Mouse (Mus musculus): ENCODE results near the gene Ogdh.
"Not testable (repeated sequence)": the region's sequence is repeated elsewhere in the genome, so short reads cannot be mapped to it uniquely, and the experiment has no call there.

Ogdh gene

GRCm38 (mm10) chr11:6291401-6292115 lies at the start of gene Ogdh:
Ogdh (plus strand) TSS chr11:6291633.
- peak; percentile 99 for DNase-seq (ENCODE audit: low spot score)

- DNase-seq (ENCODE audit: low spot score), result no peak
Observed at GRCm38 (mm10) chr11:6244707-6245106, 46.7 kb upstream of the Ogdh start.

DNA sequence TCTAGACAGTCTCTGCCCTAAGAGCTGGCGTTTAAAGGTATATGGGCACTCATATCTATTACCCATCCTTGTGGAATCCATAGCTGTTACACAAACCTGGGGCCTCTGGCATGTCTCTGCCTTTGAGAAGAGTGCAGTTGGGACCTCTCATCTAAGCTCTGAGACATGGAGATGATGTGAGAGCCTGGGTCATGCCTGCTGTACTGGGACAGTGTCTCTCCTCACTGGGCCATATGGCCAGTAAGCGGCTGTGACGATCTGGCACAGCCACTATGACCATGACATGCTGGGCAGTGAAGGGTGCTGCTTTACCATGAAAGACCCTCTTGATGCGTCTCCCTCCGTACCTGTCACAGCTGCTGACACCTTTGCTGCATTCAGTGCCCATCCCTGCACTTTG lies 39.2 kb upstream of the Ogdh start:
- no peak for DNase-seq (ENCODE audit: low spot score)

DNA sequence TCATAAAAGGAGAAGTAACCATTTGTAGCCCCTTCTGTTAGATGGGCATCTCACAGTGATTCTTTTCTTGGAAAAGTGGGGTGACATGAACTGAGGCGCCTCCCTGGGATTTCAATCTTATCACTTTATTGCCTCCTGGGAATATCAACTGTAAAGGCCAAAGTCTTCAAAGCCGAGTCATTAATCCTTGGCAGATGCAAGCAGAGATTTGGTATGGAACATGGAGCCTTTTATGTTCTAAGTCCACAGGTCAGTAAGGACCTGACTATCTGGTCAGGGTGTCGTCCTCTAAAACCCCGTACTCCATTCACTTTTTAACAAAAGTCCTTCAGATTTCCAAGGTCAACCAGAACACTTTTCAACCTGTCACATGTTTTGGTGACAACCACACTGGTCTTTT lies 38.6 kb upstream of the Ogdh start:
- DNase-seq (ENCODE audit: low spot score), result no peak

- DNase-seq (ENCODE audit: low spot score), result not testable (repeated sequence)
Observed at GRCm38 (mm10) chr11:6254602-6255001, 36.8 kb upstream of the Ogdh start.

DNA sequence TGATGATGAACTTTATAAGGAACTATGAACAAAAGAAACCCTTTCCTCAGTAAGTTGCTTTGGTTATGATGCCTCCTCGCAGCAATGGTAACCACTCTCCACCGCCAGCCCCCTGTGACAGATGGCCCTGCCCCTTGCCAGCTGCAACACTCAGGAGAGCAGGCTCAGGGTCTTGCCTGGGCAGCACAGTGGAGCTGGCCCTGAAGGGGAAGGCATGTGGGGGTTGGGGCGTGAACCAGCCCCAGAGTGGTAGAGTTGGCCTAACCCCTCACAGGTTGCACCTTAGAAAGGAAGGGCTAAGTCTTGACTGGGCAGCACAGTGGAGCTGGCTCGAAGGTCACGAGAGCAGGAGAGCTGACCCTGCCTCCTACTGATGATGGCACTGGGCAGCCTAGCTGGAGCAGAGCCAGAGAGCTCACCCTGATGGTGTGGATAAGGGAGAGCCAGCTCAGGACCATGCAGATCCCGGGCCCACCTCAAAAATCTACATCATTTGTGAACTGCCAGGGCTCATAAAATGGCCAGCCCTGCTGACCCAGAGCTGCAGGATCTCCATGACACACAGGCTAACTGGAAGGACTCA lies 34.9 kb upstream of the Ogdh start:
- DNase-seq (ENCODE audit: low spot score), result no peak

GRCm38 (mm10) chr11:6259413-6259812 lies 32.0 kb upstream of the Ogdh start:
- no peak for DNase-seq (ENCODE audit: low spot score)

GRCm38 (mm10) chr11:6261434-6262082 lies 29.9 kb upstream of the Ogdh start:
- DNase-seq (ENCODE audit: low spot score), result peak; percentile 64

DNA sequence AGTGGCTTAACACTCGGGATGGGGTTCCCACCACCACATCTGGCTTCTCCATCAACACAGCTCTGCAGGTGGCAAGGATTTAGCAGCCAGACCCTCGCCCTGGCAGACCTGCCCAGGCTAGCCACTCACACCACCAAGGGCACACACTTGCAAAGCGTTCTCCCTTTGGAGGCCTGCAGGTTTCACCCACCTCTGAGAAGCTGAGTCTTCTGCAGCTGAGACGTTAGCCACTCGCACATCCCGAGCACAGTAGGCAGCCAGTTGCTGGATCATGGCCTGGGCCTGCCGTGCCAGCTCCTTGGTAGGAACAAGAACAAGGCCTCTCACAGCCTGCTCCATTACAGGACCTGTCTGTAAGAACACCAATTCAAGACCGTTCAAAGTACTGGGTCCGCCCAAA lies 24.8 kb upstream of the Ogdh start:
- no peak for DNase-seq (ENCODE audit: low spot score)

GRCm38 (mm10) chr11:6267320-6268254 lies 23.8 kb upstream of the Ogdh start, which contains the start of gene Ddx56:
Ddx56 (minus strand) TSS chr11:6267772.
- DNase-seq (ENCODE audit: low spot score), result peak; percentile 85

GRCm38 (mm10) chr11:6273607-6274006 lies 17.8 kb upstream of the Ogdh start:
- DNase-seq (ENCODE audit: low spot score), result no peak

- DNase-seq (ENCODE audit: low spot score), result peak; percentile 99
Observed at GRCm38 (mm10) chr11:6274387-6275093, 16.9 kb upstream of the Ogdh start, which contains the start of gene Tmed4. Tmed4 (minus strand) TSS chr11:6274870.

- DNase-seq (ENCODE audit: low spot score), result no peak
Observed at GRCm38 (mm10) chr11:6275094-6275484, 16.3 kb upstream of the Ogdh start.

- DNase-seq (ENCODE audit: low spot score), result no peak
Observed at GRCm38 (mm10) chr11:6276466-6276865, 15.0 kb upstream of the Ogdh start.

DNA sequence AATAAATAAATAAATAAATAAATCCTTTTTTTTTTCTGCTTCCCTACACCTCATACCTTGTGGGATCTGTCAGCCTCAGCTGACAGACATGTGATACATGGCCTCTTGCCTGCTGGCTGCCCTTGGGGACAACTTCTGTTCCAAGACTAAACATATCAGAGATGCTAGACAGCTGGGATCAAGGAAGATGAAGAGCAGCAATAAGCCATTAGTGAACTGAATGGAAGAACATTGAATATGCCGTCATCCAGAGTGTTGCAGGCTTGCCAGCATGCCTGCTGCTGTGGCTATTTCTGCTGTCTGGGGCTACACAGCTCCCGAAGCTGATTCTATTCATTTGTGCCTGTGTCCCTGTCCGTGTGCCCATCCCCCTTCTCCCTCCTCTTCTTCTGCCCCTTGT lies 8.5 kb upstream of the Ogdh start:
- DNase-seq (ENCODE audit: low spot score), result no peak

DNA sequence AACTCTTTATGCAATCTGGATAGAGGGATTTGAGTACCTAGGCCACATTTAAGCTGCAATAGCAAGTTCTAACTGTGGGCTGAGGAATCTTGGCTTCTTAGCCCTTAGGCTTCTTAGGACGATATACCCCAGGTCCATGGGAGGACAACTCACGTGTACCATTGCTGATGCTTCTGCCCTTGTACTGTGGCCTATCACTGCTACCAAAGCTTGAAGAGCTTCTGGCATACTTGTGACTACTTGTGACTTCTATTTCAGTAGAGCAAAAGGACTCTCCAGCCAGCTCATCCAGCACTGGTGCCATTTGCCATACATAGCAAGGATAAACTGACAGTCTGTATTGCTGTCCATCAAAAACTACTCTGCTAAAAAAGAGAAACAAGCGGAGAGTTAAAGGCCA lies 1.3 kb upstream of the Ogdh start:
- no peak for DNase-seq (ENCODE audit: low spot score)

GRCm38 (mm10) chr11:6290883-6291282 lies 550 bp upstream of the Ogdh start:
- DNase-seq (ENCODE audit: low spot score), result no peak

DNA sequence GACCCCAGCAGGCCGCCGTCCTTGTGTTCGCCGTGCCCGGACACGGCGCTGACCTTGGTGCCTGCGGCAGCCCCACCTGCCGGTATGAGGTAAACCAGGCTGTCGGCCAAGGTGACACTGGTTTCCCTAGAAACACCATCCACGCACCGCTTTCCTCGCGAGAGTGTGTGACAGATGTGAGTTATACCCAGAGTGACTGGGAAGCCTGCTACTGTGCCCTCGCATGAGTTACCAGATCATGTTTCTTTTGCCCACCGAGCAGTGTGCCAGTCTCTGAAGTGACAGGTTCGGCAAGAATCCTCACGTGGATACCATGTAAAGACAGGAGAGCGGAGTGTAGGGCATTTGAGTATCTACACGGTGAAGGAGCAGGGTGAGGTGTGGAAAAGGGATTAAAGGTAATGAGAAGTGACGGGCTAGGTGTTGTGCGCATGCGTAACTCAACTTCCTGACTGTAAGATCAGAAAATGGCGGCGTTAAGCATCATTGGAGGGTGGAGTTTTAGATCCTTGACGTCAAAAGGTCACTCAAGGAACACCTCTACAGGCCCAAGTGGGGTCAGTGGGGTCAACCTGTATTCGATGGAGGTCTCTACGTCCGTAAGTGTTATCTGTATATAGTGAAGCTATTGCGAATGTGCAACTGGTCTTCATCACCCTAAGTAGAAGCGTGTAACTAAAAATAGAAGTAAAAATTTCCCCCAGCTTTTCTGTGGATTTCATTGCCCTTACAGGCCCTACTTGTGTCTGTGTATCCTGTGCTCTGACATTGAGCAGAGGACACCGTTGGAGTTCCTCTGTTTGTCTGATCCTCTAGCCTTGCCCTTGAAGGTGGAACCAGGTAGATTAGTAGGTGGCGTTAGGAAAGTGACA lies 919 bp downstream of the Ogdh start:
- peak; percentile 53 for DNase-seq (ENCODE audit: low spot score)

GRCm38 (mm10) chr11:6292988-6293349 lies 1.5 kb downstream of the Ogdh start:
- no peak for DNase-seq (ENCODE audit: low spot score)

GRCm38 (mm10) chr11:6293601-6294000 lies 2.2 kb downstream of the Ogdh start:
- no peak for DNase-seq (ENCODE audit: low spot score)

GRCm38 (mm10) chr11:6294632-6295031 lies 3.2 kb downstream of the Ogdh start:
- DNase-seq (ENCODE audit: low spot score), result no peak

Measured in urinary bladder, postnatal 25 days (tissue).